Mouse (Mus musculus) midbrain, embryonic 16.5 days (tissue): ENCODE measurements at regions not wholly inside any gene's neighbourhood (a gene's known extent, or its start where the extent isn't known, plus 50 kb on each side); places are given as distances from the start of the nearest gene placed in this dataset.

ENCODE experiments used
- ATAC-seq: fragments of 200-750 bp; cut with Nextera tagmentation; 2 replicates; pipeline ENCODE4 v1.8.0; 2017; ENCODE audit warnings: moderate TSS enrichment
- H3K27ac ChIP-seq: fragments of 300-500 bp; sonication (generic); 2 replicates; pipeline ENCODE4 v1.5.1; 2014; ENCODE audit warnings: mild to moderate bottlenecking, low read length, mixed read lengths
- H3K27me3 ChIP-seq: fragments of 300-500 bp; sonication (generic); 2 replicates; pipeline ENCODE4 v1.6.1; 2014; ENCODE audit warnings: low read depth, low read length, mixed read lengths; ENCODE audit not compliant: control insufficient read depth, insufficient read depth
- H3K36me3 ChIP-seq: fragments of 300-500 bp; sonication (generic); 2 replicates; pipeline ENCODE4 v1.6.1; 2014; ENCODE audit warnings: mild to moderate bottlenecking, low read length, moderate library complexity, mixed read lengths; ENCODE audit not compliant: control insufficient read depth, insufficient read depth
- H3K4me1 ChIP-seq: fragments of 300-500 bp; sonication (generic); 2 replicates; pipeline ENCODE4 v1.6.1; 2014; ENCODE audit warnings: mild to moderate bottlenecking, low read length, mixed read lengths; ENCODE audit not compliant: control insufficient read depth, insufficient read depth
- H3K4me2 ChIP-seq: fragments of 300-500 bp; sonication (generic); 2 replicates; pipeline ENCODE4 v1.6.1; 2014; ENCODE audit warnings: mild to moderate bottlenecking, low read length, mixed read lengths
- H3K4me3 ChIP-seq: fragments of 300-500 bp; sonication (generic); 2 replicates; pipeline ENCODE4 v1.5.1; 2014; ENCODE audit warnings: low read depth, mild to moderate bottlenecking, low read length, moderate library complexity, mixed read lengths
- H3K9ac ChIP-seq: fragments of 300-500 bp; sonication (generic); 2 replicates; pipeline ENCODE4 v1.6.1; 2014; ENCODE audit warnings: low read depth, low read length, mixed read lengths
- H3K9me3 ChIP-seq: fragments of 300-500 bp; sonication (generic); replicated peaks from 2 replicates; pipeline ENCODE4 v1.6.1; 2014; ENCODE audit warnings: mild to moderate bottlenecking, low read length, mixed read lengths; ENCODE audit not compliant: control insufficient read depth, poor library complexity, severe bottlenecking
- whole genome bisulfite sequencing: fragments of 180-500 bp; shearing (Covaris S2); extraction: QIAGEN DNeasy Blood & Tissue Kit; methylation state at CpG from one replicate; pipeline ENCODE4 v1.1.7; 2014; 5-methylcytosine and 5-hydroxymethylcytosine counted together

DNA sequence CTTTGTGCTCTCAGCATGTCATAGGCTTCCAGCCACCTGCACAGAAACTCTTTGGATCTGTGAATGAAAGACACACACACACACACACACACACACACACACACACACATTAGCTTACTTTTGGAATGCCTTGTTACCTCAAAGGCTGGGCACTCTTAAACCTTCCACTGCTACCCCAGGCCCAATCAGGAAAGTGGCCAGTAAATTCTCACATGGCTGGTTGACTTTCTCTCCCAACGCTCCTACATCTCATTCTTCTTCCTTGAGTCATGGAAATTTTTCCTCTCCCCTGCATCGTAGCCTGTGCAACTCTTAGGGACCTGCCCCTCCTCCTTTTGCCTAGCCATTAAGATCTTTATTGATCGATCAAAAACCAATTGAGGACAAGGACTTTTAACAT lies 465.3 kb upstream of the Cpeb2 start:
- Histone ChIP-seq H3K4me3 (no peak overlapping the region), H3K27ac (no peak overlapping the region), H3K9ac (no peak overlapping the region), H3K27me3 (no peaks in the 10 kb centered on the region), H3K4me1 (no peaks in the 10 kb centered on the region), H3K9me3 (no peaks in the 10 kb centered on the region), H3K4me2 (no peak overlapping the region), H3K36me3 (no peaks in the 10 kb centered on the region)
- WGBS, result 85% methylated on average over 3 of the region's 3 CpGs
- ATAC-seq, result no peak

DNA sequence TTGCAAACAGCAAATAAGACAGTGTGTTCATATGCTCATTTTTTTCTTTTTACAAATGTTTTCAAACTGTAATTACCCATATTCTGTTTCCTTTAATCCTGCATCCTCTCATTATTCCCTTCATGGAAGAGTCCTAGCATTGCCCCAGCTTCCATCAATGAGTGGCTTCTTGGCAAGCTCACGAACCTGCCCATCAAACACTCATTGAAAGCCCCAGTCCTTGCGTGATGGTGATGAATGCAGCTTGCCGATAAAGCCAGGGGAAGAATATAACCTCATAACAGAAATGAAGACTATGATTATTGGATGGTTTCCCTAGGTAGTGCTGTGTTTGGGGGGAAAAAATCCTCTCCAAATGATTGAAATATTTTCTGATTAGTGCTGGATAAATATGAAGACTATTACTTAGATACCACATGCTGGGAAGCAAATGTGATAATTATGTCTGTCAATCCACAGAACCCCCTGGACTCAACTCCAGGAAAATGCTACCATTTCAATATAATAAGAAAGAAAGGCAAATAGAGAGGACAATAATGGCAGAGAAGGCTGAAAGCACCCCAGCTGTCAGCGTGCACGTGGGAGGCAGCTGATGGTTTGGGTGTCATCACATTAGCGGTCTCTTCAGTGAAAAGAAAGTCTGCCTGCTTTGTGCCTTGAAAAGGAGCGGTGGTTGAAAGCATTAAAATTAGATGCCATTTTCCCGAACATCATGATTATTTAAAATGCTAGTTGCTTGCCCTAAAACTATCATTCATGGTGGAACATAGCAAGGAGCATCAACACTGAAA lies 455.7 kb upstream of the Cpeb2 start:
- Histone ChIP-seq H3K4me1 (no peaks in the 10 kb centered on the region), H3K4me3 (no peak overlapping the region), H3K4me2 (peak overlapping the region; percentile 12; the same call in 1 of the 2 replicates), H3K27ac (no peak overlapping the region), H3K27me3 (no peaks in the 10 kb centered on the region), H3K9ac (no peak overlapping the region), H3K9me3 (no peaks in the 10 kb centered on the region), H3K36me3 (no peaks in the 10 kb centered on the region)
- WGBS, result 47% methylated on average over 8 of the region's 8 CpGs
- ATAC-seq, result 0 out of 2 replicates have a peak, but pooled peaks have one; percentile 25

DNA sequence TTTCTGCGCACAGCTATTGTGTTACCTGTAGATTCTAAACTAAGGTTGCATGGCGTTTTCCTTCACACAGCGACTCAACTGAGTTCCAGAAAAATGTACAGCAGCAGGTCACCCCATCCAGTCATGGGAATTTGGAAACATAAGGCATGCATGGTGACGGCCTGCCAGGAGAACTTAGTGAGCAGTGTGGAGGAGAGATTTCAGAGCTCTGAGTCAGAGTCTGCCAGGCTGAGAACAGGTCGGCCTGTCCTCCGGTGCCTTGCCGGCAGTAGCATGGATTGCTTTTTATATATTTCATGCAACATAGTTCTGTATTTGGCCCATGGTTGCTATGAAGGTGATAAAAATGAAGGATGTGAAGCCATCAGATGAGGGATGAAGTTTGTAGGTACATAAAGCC lies 427.0 kb upstream of the Cpeb2 start:
- H3K9me3 ChIP-seq, result no peaks in the 10 kb centered on the region
- WGBS, result 95% methylated on average over 7 of the region's 7 CpGs
- H3K4me1 ChIP-seq, result no peaks in the 10 kb centered on the region
- no peaks in the 10 kb centered on the region for H3K36me3 ChIP-seq
- H3K4me2 ChIP-seq, result no peak overlapping the region
- H3K27ac ChIP-seq, result no peak overlapping the region
- H3K4me3 ChIP-seq, result no peak overlapping the region
- H3K9ac ChIP-seq, result no peak overlapping the region
- H3K27me3 ChIP-seq, result no peaks in the 10 kb centered on the region
- ATAC-seq, result no peak
